Mouse (Mus musculus): ENCODE measurements at regions not wholly inside any gene's neighbourhood (a gene's known extent, or its start where the extent isn't known, plus 50 kb on each side); places are given as distances from the start of the nearest gene placed in this dataset.

DNA sequence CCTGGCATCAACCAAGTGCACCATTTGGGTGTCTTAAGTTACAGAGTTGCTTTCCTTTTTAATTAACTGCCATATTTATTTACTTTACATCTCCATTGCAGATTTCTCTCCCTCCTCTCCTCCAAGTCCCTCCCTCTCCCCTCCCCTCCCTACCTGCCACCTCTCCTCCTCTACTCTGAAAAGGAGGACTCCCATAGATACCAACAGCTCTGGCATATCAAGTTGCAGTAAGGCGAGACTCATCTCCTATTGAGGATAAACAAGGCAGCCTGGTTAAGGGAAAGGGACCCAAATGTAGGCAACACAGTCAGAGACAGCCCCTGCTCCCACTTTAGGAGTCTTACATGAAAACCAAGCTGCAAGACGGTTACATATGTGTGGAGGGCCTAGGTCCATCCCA is 263.3 kb upstream of the Slc7a11 start:
- Histone ChIP-seq H3K27me3 (ENCODE audit: control insufficient read depth, insufficient read depth, low read length) (no peaks in the 10 kb centered on the region), H3K4me1 (ENCODE audit: control insufficient read depth, insufficient read depth, low read length) (no peaks in the 10 kb centered on the region), H3K27ac (no peak overlapping the region), H3K79me2 (replicated peaks; ENCODE audit: control insufficient read depth, insufficient read depth, low read length) (no peaks in the 10 kb centered on the region), H3K9ac (ENCODE audit: low read depth, low read length) (no peak overlapping the region), H3K4me3 (no peak overlapping the region), H3K36me3 (ENCODE audit: control insufficient read depth, insufficient read depth, low read length) (no peaks in the 10 kb centered on the region)
- intact Hi-C loops (cut with DNase I), result no loop called here
- 63% methylated on average over 2 of the region's 2 CpGs for WGBS
- DNase-seq, result no peak
- no peak for TF ChIP-seq CTCF (IDR thresholded peaks at IDR 0.05)
- no peak for TF ChIP-seq POLR2A (IDR thresholded peaks at IDR 0.05; ENCODE audit: insufficient read depth, low read depth, low read length)
- TF ChIP-seq EP300 (IDR thresholded peaks at IDR 0.05; ENCODE audit: insufficient read depth, low read depth, low read length), result no peak

DNA sequence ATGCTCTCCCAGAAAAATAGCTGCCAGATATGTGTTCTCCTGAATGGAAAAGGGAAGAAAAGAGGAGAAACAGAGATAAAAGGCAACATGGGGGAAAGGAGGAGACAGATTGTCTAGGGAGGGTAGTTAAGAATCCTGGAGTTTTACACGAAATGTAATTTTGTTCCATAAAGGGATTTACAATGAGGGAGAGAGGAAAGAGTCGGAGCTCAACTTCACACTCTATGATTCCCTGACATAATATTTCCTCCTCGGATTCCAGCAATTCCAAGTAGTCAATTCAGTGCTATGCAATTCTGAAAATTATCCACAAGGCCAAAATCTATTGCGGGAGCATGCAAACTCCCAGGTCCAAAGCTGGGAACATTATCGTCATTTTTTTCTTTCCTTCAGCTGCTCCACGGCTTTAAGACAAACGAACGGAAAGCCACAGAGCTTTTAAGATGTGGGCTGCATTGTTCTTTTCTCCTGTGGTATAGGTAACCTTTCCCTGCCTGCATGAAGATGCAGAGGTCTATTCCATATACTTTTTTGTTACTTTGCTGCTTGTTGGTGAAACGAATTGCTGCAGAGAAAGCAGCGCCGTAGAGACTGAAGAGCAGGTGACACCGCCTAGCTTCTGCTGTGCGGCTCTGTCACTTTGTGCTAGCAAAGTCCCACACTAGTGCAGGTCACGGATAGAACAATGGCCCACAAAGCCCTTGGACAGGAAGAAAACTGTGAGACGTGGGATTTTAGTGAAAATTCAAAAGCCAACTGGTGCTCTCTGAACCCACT is 251.7 kb upstream of the Slc7a11 start:
- WGBS, result 55% methylated on average over 15 of the region's 15 CpGs
- Histone ChIP-seq H3K4me1 (ENCODE audit: control insufficient read depth, insufficient read depth, low read length) (no peaks in the 10 kb centered on the region; the same call in 1 of the 2 replicates), H3K4me3 (no peak overlapping the region), H3K27ac (no peak overlapping the region), H3K27me3 (ENCODE audit: control insufficient read depth, insufficient read depth, low read length) (no peaks in the 10 kb centered on the region), H3K79me2 (replicated peaks; ENCODE audit: control insufficient read depth, insufficient read depth, low read length) (no peaks in the 10 kb centered on the region), H3K36me3 (ENCODE audit: control insufficient read depth, insufficient read depth, low read length) (no peaks in the 10 kb centered on the region), H3K9ac (ENCODE audit: low read depth, low read length) (no peak overlapping the region)
- no peak for DNase-seq
- intact Hi-C loops (cut with DNase I), result no loop called here
- no peak for TF ChIP-seq EP300 (IDR thresholded peaks at IDR 0.05; ENCODE audit: insufficient read depth, low read depth, low read length)
- TF ChIP-seq CTCF (IDR thresholded peaks at IDR 0.05), result no peak
- no peak for TF ChIP-seq POLR2A (IDR thresholded peaks at IDR 0.05; ENCODE audit: insufficient read depth, low read depth, low read length)

DNA sequence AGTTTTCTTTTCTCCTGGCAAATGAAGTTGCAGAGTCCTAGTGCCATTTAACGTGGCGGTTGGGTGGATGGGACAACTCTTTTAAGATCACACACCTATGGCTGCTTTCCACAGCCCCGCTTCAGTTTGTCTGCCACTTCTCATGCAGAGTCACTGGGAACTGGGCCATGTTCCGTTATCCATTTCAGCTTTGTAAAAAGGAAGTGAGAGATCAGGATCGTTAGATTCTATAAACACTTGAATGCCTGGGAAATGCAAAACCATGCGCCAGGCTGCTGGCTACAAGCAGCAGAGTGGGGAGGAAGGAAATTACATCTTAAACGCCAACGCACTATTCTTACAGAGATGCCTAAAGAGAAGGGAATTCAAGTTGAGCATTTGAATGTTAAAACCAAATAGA is 251.1 kb upstream of the Slc7a11 start:
- DNase-seq, result no peak
- H3K4me1 ChIP-seq (ENCODE audit: control insufficient read depth, insufficient read depth, low read length), result no peaks in the 10 kb centered on the region; the same call in 1 of the 2 replicates
- H3K27ac ChIP-seq, result no peak overlapping the region
- TF ChIP-seq EP300 (IDR thresholded peaks at IDR 0.05; ENCODE audit: insufficient read depth, low read depth, low read length) (no peak), CTCF (IDR thresholded peaks at IDR 0.05) (no peak), POLR2A (IDR thresholded peaks at IDR 0.05; ENCODE audit: insufficient read depth, low read depth, low read length) (no peak)
- no peak overlapping the region for H3K4me3 ChIP-seq
- H3K36me3 ChIP-seq (ENCODE audit: control insufficient read depth, insufficient read depth, low read length), result no peaks in the 10 kb centered on the region
- no peaks in the 10 kb centered on the region for H3K27me3 ChIP-seq (ENCODE audit: control insufficient read depth, insufficient read depth, low read length)
- intact Hi-C loops (cut with DNase I), result no loop called here
- WGBS, result 30% methylated on average over 8 of the region's 8 CpGs
- no peaks in the 10 kb centered on the region for H3K79me2 ChIP-seq (replicated peaks; ENCODE audit: control insufficient read depth, insufficient read depth, low read length)
- H3K9ac ChIP-seq (ENCODE audit: low read depth, low read length), result no peak overlapping the region

DNA sequence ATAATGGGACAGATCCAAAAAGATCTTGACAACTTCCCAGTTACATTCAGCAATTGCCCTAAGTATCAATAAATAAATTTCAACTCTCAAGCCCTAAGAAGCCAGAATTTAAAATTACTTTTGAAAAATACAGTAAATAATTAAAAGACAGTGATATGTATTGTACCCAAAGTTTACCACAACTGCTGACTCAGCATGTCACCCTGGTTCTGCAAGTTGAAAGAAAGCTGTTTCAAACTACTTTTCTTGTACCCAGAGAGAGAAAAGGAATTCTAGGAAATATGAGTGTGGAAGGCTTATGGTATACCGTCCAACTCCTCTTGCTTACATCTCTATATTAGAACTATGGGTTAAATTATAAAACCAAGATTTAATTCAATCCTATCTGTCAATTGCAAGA is 248.9 kb upstream of the Slc7a11 start:
- Histone ChIP-seq H3K27ac (no peak overlapping the region), H3K4me1 (ENCODE audit: control insufficient read depth, insufficient read depth, low read length) (no peaks in the 10 kb centered on the region; the same call in 1 of the 2 replicates), H3K4me3 (no peak overlapping the region), H3K36me3 (ENCODE audit: control insufficient read depth, insufficient read depth, low read length) (no peaks in the 10 kb centered on the region), H3K27me3 (ENCODE audit: control insufficient read depth, insufficient read depth, low read length) (no peaks in the 10 kb centered on the region), H3K79me2 (replicated peaks; ENCODE audit: control insufficient read depth, insufficient read depth, low read length) (no peaks in the 10 kb centered on the region), H3K9ac (ENCODE audit: low read depth, low read length) (no peak overlapping the region)
- DNase-seq, result no peak
- intact Hi-C loops (cut with DNase I), result no loop called here
- no peak for TF ChIP-seq EP300 (IDR thresholded peaks at IDR 0.05; ENCODE audit: insufficient read depth, low read depth, low read length)
- TF ChIP-seq CTCF (IDR thresholded peaks at IDR 0.05), result no peak
- 97% methylated on average over 1 of the region's 1 CpGs for WGBS

DNA sequence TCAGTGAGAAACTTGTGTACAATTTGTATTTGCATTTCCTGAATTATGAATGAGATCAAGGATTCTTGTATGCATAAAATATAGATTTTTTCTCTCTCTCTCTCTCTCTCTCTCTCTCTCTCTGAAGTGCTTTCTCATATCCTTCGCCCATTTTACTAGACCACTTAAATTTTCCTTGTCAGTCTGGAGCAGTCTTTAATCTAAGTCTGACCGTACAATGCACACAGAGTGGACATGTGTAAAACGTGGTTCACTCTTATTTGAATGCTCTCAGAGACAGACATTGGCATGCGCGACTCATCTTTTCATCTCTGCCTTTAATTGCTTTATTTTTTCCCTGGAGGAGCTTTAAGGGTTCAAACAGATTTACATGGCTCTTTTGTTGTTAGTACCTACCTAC is 247.3 kb upstream of the Slc7a11 start:
- 86% methylated on average over 5 of the region's 5 CpGs for WGBS
- no peaks in the 10 kb centered on the region; the same call in 1 of the 2 replicates for H3K4me1 ChIP-seq (ENCODE audit: control insufficient read depth, insufficient read depth, low read length)
- H3K9ac ChIP-seq (ENCODE audit: low read depth, low read length), result no peak overlapping the region
- H3K27ac ChIP-seq, result no peak overlapping the region
- no peak for DNase-seq
- no peaks in the 10 kb centered on the region for H3K27me3 ChIP-seq (ENCODE audit: control insufficient read depth, insufficient read depth, low read length)
- intact Hi-C loops (cut with DNase I), result no loop called here
- H3K79me2 ChIP-seq (replicated peaks; ENCODE audit: control insufficient read depth, insufficient read depth, low read length), result no peaks in the 10 kb centered on the region
- TF ChIP-seq POLR2A (IDR thresholded peaks at IDR 0.05; ENCODE audit: insufficient read depth, low read depth, low read length) (no peak), CTCF (IDR thresholded peaks at IDR 0.05) (no peak), EP300 (IDR thresholded peaks at IDR 0.05; ENCODE audit: insufficient read depth, low read depth, low read length) (no peak)
- no peak overlapping the region for H3K4me3 ChIP-seq
- no peaks in the 10 kb centered on the region for H3K36me3 ChIP-seq (ENCODE audit: control insufficient read depth, insufficient read depth, low read length)

DNA sequence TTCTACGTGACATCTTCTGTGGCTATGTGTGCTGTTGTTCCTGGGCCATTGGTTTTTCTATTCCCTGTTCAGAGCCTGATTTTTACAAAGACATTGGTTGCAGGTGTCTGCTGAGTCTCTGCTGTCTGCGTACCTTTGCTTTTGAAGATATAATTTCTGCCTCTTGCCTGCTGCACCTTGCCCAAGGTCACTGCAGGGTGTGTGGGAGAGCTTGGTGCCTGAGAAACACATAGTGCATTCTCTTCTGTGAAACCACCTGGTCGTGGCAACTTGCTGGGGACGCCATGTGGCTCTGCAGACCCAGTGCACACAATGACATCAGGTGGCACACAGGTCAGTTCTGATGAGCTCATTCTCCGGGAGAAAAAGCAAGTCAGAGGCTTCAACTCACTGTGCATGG is 246.0 kb upstream of the Slc7a11 start:
- no peaks in the 10 kb centered on the region for H3K79me2 ChIP-seq (replicated peaks; ENCODE audit: control insufficient read depth, insufficient read depth, low read length)
- no peaks in the 10 kb centered on the region; the same call in 1 of the 2 replicates for H3K4me1 ChIP-seq (ENCODE audit: control insufficient read depth, insufficient read depth, low read length)
- no peaks in the 10 kb centered on the region for H3K27me3 ChIP-seq (ENCODE audit: control insufficient read depth, insufficient read depth, low read length)
- 76% methylated on average over 5 of the region's 5 CpGs for WGBS
- H3K9ac ChIP-seq (ENCODE audit: low read depth, low read length), result no peak overlapping the region
- no peak for DNase-seq
- no peak overlapping the region for H3K4me3 ChIP-seq
- H3K36me3 ChIP-seq (ENCODE audit: control insufficient read depth, insufficient read depth, low read length), result no peaks in the 10 kb centered on the region
- H3K27ac ChIP-seq, result no peak overlapping the region
- intact Hi-C loops (cut with DNase I), result no loop called here
- TF ChIP-seq EP300 (IDR thresholded peaks at IDR 0.05; ENCODE audit: insufficient read depth, low read depth, low read length), result no peak
- no peak for TF ChIP-seq POLR2A (IDR thresholded peaks at IDR 0.05; ENCODE audit: insufficient read depth, low read depth, low read length)
- TF ChIP-seq CTCF (IDR thresholded peaks at IDR 0.05), result no peak

Data from heart, adult 2 months (tissue).